8 mouse cellular contexts compared by ENCODE assay signal in genomic region chr7:120865100-120865499, GRCm38 (mm10). TPM values are rescaled to one million over a fixed set of nuclear protein-coding genes. Genes with fewer than 3 reads are reported as not detected.
DNase-seq lines count a peak whose midpoint lies in the region; ATAC-seq lines count a peak whose summit lies in the region.

No protein-coding gene starts in this region.

- peak; percentile 87 for ATAC-seq in embryonic facial prominence, embryonic 11.5 days (replicated peaks; ENCODE audit: insufficient number of reproducible peaks, low FRiP score, low TSS enrichment, low read depth)
- ATAC-seq in heart, embryonic 16.5 days (replicated peaks; ENCODE audit: extremely low read depth, insufficient read depth, low FRiP score) = peak; percentile 87
- peak; percentile 66 for ATAC-seq in megakaryocyte-erythroid progenitor cell, adult 5-6 weeks (replicated peaks; ENCODE audit: low FRiP score, low TSS enrichment, poor library complexity, severe bottlenecking)
- no peak for ATAC-seq in inflammation-experienced regulatory T-cells, adult 6 months

- peaks cover 10% of the 10 kb centered on the region; the same call in 1 of the 2 replicates for H3K4me1 ChIP-seq in embryonic facial prominence, embryonic 11.5 days (ENCODE audit: control insufficient read depth, insufficient read depth, low read length)
- H3K4me1 ChIP-seq in heart, embryonic 16.5 days (ENCODE audit: control insufficient read depth, insufficient read depth, low read length) = peaks cover 69% of the 10 kb centered on the region

- H3K4me2 ChIP-seq in embryonic facial prominence, embryonic 11.5 days (ENCODE audit: low read depth, low read length) = 0 out of 2 replicates have a peak overlapping the region, but pooled peaks have one; percentile 6
- H3K4me2 ChIP-seq in heart, embryonic 16.5 days (ENCODE audit: low read depth, low read length) = peak overlapping the region; percentile 41

- DNase-seq in adrenal gland, adult 8-10 months = peak; percentile 20
- no peak for DNase-seq in adrenal gland, adult 2 months
- DNase-seq in embryonic facial prominence, embryonic 11.5 days (ENCODE audit: low spot score) = peak; percentile 88
- DNase-seq in kidney, postnatal 4 days = peak; percentile 63 to 72
- DNase-seq in spleen, postnatal 4 days (ENCODE audit: low spot score in 2 of 2) = peak; percentile 82 to 88

- H3K9ac ChIP-seq in embryonic facial prominence, embryonic 11.5 days (replicated peaks; ENCODE audit: low read length) = no peak overlapping the region
- peak overlapping the region; percentile 3 for H3K9ac ChIP-seq in heart, embryonic 16.5 days (ENCODE audit: low read length)

- H3K9me3 ChIP-seq in embryonic facial prominence, embryonic 11.5 days (replicated peaks; ENCODE audit: control insufficient read depth, low read length) = no peaks in the 10 kb centered on the region
- no peaks in the 10 kb centered on the region for H3K9me3 ChIP-seq in heart, embryonic 16.5 days (replicated peaks; ENCODE audit: control insufficient read depth, low read length)

- H3K27me3 ChIP-seq in embryonic facial prominence, embryonic 11.5 days (ENCODE audit: control insufficient read depth, insufficient read depth, low read length) = no peaks in the 10 kb centered on the region
- H3K27me3 ChIP-seq in heart, embryonic 16.5 days (ENCODE audit: control insufficient read depth, insufficient read depth, low read length) = no peaks in the 10 kb centered on the region

- no peak overlapping the region for H3K4me3 ChIP-seq in embryonic facial prominence, embryonic 11.5 days (ENCODE audit: low read depth, low read length)
- H3K4me3 ChIP-seq in heart, embryonic 16.5 days (ENCODE audit: low read length) = peak overlapping the region; percentile 3; the same call in 1 of the 2 replicates

- 13% methylated on average over 7 of the region's 7 CpGs for WGBS in embryonic facial prominence, embryonic 11.5 days
- 9% methylated on average over 7 of the region's 7 CpGs for WGBS in heart, embryonic 16.5 days

- no peak overlapping the region for H3K27ac ChIP-seq in embryonic facial prominence, embryonic 11.5 days (replicated peaks; ENCODE audit: low read depth, low read length)
- H3K27ac ChIP-seq in heart, embryonic 16.5 days (ENCODE audit: low read length) = peak overlapping the region; percentile 89

- H3K36me3 ChIP-seq in embryonic facial prominence, embryonic 11.5 days (replicated peaks; ENCODE audit: control insufficient read depth, insufficient read depth, low read depth, low read length) = no peaks in the 10 kb centered on the region
- no peaks in the 10 kb centered on the region for H3K36me3 ChIP-seq in heart, embryonic 16.5 days (ENCODE audit: control insufficient read depth, insufficient read depth)

RNA-seq across cellular contexts. Expression of gene Eef2k, which starts 22.5 kb away (rescaled TPM):
- 10 to 100 TPM; 27.2 to 51.2 (median 40.8) TPM for total RNA-seq in adrenal gland, adult 8-10 months (2022)
- 10 to 100 TPM; 28.3 to 37.6 TPM for total RNA-seq in adrenal gland, adult 2 months (2021)
- polyA plus RNA-seq in adrenal gland, adult 2 months (2012; rRNA removed) = 16.6 and 17.1 TPM in 2 replicates
- 8.7 and 10.6 TPM in 2 replicates for polyA plus RNA-seq in embryonic facial prominence, embryonic 11.5 days (2014; fragmentation: Nextera tagmentation; extraction: Ambion mirVana)
- 35.8 and 42.5 TPM in 2 replicates for polyA plus RNA-seq in heart, embryonic 16.5 days (2015; fragmentation: Nextera tagmentation; extraction: Ambion mirVana)
- total RNA-seq in megakaryocyte-erythroid progenitor cell, adult 5-6 weeks (2014; fragmentation: Nextera tagmentation) = 42.3 and 63.0 TPM in 2 replicates
- total RNA-seq in megakaryocyte-erythroid progenitor cell, adult 5-6 weeks (2017) = 49.9 and 52.6 TPM in 2 replicates
- polyA plus RNA-seq in inflammation-experienced regulatory T-cells, adult 6 months (2017; shearing (Covaris generic)) = 1 to 10 TPM in 2 of 3 experiments, under 1 TPM in 1; 0.73 to 2.7 (median 2.2) TPM

RNA-seq across cellular contexts. Expression of gene Polr3e, which starts 52.4 kb away (rescaled TPM):
- 10 to 100 TPM; 23.6 to 34.6 (median 27.7) TPM for total RNA-seq in adrenal gland, adult 8-10 months (2022)
- total RNA-seq in adrenal gland, adult 2 months (2021) = 10 to 100 TPM; 22.5 to 23.0 TPM
- polyA plus RNA-seq in adrenal gland, adult 2 months (2012; rRNA removed) = 15.1 and 15.5 TPM in 2 replicates
- 22.7 and 22.8 TPM in 2 replicates for polyA plus RNA-seq in embryonic facial prominence, embryonic 11.5 days (2014; fragmentation: Nextera tagmentation; extraction: Ambion mirVana)
- polyA plus RNA-seq in heart, embryonic 16.5 days (2015; fragmentation: Nextera tagmentation; extraction: Ambion mirVana) = 21.4 and 22.1 TPM in 2 replicates
- total RNA-seq in megakaryocyte-erythroid progenitor cell, adult 5-6 weeks (2014; fragmentation: Nextera tagmentation) = 36.0 and 40.6 TPM in 2 replicates
- 32.4 and 36.6 TPM in 2 replicates for total RNA-seq in megakaryocyte-erythroid progenitor cell, adult 5-6 weeks (2017)
- polyA plus RNA-seq in inflammation-experienced regulatory T-cells, adult 6 months (2017; shearing (Covaris generic)) = 10 to 100 TPM in 1 of 3 experiments, 1 to 10 TPM in 2; 7.0 to 10.6 (median 8.7) TPM

RNA-seq across cellular contexts. Expression of gene Gm5737, which starts 52.9 kb away (rescaled TPM):
- total RNA-seq in adrenal gland, adult 8-10 months (2022) = not detected
- total RNA-seq in adrenal gland, adult 2 months (2021) = not detected
- polyA plus RNA-seq in adrenal gland, adult 2 months (2012; rRNA removed) = not detected in 2 replicates
- not detected in 2 replicates for polyA plus RNA-seq in embryonic facial prominence, embryonic 11.5 days (2014; fragmentation: Nextera tagmentation; extraction: Ambion mirVana)
- not detected in 2 replicates for polyA plus RNA-seq in heart, embryonic 16.5 days (2015; fragmentation: Nextera tagmentation; extraction: Ambion mirVana)
- not detected in 2 replicates for total RNA-seq in megakaryocyte-erythroid progenitor cell, adult 5-6 weeks (2014; fragmentation: Nextera tagmentation)
- not detected in 2 replicates for total RNA-seq in megakaryocyte-erythroid progenitor cell, adult 5-6 weeks (2017)
- not detected for polyA plus RNA-seq in inflammation-experienced regulatory T-cells, adult 6 months (2017; shearing (Covaris generic))
